Mouse (Mus musculus) olfactory bulb, adult 2 months (tissue): Measurements from ENCODE around the gene Specc1. TPM values are rescaled to one million over a fixed set of nuclear protein-coding genes. Genes with fewer than 3 reads are reported as not detected.

Source experiments
- H3K27ac ChIP-seq: fragments of 200-500 bp; 2 replicates; pipeline ENCODE4 v1.5.1; 2012; ENCODE audit warnings: low read depth, low read length; ENCODE audit not compliant: insufficient read depth
- H3K4me1 ChIP-seq: fragments of 200-500 bp; 2 replicates; pipeline ENCODE4 v1.6.1; 2012; ENCODE audit warnings: low read length; ENCODE audit not compliant: control insufficient read depth, insufficient read depth
- H3K4me3 ChIP-seq: fragments of 200-500 bp; 2 replicates; pipeline ENCODE4 v1.5.1; 2012; ENCODE audit warnings: mild to moderate bottlenecking, low read depth, low read length, moderate library complexity; ENCODE audit not compliant: insufficient read depth
- CTCF ChIP-seq: fragments of 200-500 bp; IDR thresholded peaks from 2 replicates; pipeline ENCODE4 v1.5.1; 2012; ENCODE audit warnings: low read depth, mild to moderate bottlenecking, low read length, moderate library complexity; ENCODE audit not compliant: insufficient read depth
- POLR2A ChIP-seq: fragments of 200-500 bp; IDR thresholded peaks from 2 replicates; pipeline ENCODE4 v1.6.1; 2012; ENCODE audit warnings: mild to moderate bottlenecking, low read depth, low read length, moderate library complexity; ENCODE audit not compliant: insufficient read depth
- WGBS: fragments of 180-500 bp; shearing (Covaris S2); methylation state at CpG from one replicate; pipeline ENCODE4 v1.1.7; 2018; 5-methylcytosine and 5-hydroxymethylcytosine counted together
- polyA plus RNA-seq: library from polyadenylated mRNA; stranded (reverse); fragments of >200 nt; gene quantifications from 2 replicates; pipeline ENCODE4 v1.2.4, GENCODE M21; 2012; ENCODE audit warnings: low replicate concordance; ENCODE audit not compliant: missing spikeins, insufficient read depth, insufficient read length

Specc1 gene
- polyA plus RNA-seq = not detected in 2 replicates

DNA sequence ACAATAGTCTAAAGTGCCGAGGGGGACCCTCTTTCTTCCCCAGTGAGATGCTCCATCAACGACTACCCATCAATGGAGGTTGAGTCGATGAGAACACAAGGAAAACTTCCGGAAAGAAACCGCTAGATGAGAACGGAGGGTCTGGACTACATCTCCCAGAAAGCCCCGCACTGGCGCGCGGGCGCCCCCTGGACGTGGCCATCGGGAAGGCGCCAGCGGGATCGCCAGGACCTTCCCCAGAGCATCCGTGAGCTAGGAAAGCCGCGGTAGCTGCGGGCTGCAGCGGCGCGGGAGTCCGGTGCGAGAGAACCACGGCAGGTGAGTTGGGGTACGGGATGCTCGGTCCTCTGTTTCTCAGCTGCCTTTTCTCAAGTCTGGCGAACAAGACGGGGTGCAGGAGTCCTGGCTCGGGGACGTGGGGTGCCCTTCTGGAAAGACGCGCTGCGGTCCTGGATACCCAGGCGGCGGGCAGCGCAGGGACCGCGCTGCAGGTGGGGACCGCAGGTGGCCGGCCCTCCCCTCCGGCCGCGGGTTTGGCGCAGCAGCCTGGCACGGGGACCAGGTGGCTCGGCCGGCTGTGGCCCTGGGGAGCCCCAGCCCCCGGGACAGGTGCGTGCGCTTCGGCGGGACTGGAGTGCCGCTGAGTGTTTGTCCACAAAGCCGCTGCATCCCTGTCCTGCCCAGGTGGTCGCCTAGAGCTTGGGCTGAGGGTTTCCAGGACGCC is at the start of gene Specc1:
TSS of gene Specc1 (plus strand) at position 192 of the 724 bp plus-strand sequence.
- under 1% methylated on average over 58 of the region's 58 CpGs for WGBS

GRCm38 (mm10) chr11:61908315-61908714 is 48.2 kb upstream of the Specc1 start:
- TF ChIP-seq CTCF (no peak), POLR2A (no peak)
- H3K27ac ChIP-seq = no peak overlapping the region
- no peak overlapping the region for H3K4me3 ChIP-seq

More for the DNA sequence above, at the start of gene Specc1:
- peak; percentile 84 for TF ChIP-seq CTCF
- TF ChIP-seq POLR2A = peak; percentile 48
- Histone ChIP-seq H3K27ac (peak within 1 kb of the TSS; percentile 14; the same call in 1 of the 2 replicates), H3K4me1 (0 out of 2 replicates have a peak, but pooled peaks cover 3% of the 10 kb centered on the region), H3K4me3 (peak within 1 kb of the TSS; percentile 90)

DNA sequence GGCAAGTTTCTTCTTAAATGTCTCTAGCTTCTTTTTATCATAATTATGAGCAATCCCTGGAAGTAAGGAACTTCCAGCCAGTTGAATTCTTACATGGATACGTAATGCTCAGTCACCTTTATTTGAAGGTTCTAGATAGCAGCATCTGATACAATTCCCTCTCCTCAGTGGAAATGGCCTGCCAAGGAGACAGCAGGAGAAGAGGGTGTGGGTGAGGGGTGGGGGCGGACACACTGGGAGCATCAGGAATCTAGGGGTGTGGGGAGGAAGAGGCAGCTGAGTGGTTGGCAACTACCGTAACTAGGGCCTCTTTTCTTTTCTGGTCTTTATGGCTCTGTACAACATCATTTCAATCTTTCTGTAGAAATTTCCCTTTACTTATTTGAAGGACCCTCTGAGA is 36.9 kb upstream of the Specc1 start:
- H3K4me3 ChIP-seq = no peak overlapping the region
- peaks cover 5% of the 10 kb centered on the region; the same call in 1 of the 2 replicates for H3K4me1 ChIP-seq
- no peak overlapping the region for H3K27ac ChIP-seq
- no peak for TF ChIP-seq CTCF
- no peak for TF ChIP-seq POLR2A
- WGBS = 68% methylated on average over 3 of the region's 3 CpGs

More at GRCm38 (mm10) chr11:61908315-61908714, 48.2 kb upstream of the Specc1 start:
- H3K4me1 ChIP-seq = no peaks in the 10 kb centered on the region

- no peak overlapping the region for H3K4me3 ChIP-seq
- peaks cover 7% of the 10 kb centered on the region; the same call in 1 of the 2 replicates for H3K4me1 ChIP-seq
- 20% methylated on average over 1 of the region's 1 CpGs for WGBS
- H3K27ac ChIP-seq = no peak overlapping the region
- TF ChIP-seq CTCF = no peak
These were observed 33.3 kb upstream of the Specc1 start for GRCm38 (mm10) chr11:61923309-61923708.

GRCm38 (mm10) chr11:61929323-61930097 is 27.1 kb upstream of the Specc1 start:
- peak overlapping the region; percentile 57 for H3K27ac ChIP-seq
- WGBS = 1% methylated on average over 47 of the region's 47 CpGs
- 0 out of 2 replicates have a peak, but pooled peaks cover 2% of the 10 kb centered on the region for H3K4me1 ChIP-seq
- peak overlapping the region; percentile 100 for H3K4me3 ChIP-seq
- TF ChIP-seq CTCF = no peak
- TF ChIP-seq POLR2A = no peak

DNA sequence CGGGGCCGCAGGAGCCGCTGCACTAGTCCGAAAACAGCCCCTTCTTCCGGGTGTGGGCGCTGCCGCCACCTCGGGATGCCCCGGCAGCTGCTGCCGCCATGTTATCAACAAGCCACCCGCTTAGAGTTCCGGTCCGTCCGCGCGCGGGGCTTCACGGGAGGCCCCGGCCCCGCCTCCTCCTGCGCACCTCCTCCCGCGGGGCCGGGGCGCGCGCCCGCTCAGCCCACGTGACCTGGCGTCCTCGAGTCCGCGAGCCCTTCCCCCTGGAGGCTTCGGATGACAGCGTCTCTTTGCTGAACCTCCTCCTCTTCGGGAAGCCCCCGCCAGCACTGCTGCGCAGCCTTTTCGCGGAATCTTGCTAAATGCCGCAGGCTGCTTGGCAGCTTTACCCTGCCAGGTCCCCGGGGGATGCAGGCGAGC is 26.5 kb upstream of the Specc1 start, which contains the start of gene Akap10:
TSS of gene Akap10 (minus strand) at position 155 of the 420 bp plus-strand sequence.
- TF ChIP-seq POLR2A = peak; percentile 95
- no peak for TF ChIP-seq CTCF
- under 1% methylated on average over 43 of the region's 43 CpGs for WGBS
- Histone ChIP-seq H3K4me1 (0 out of 2 replicates have a peak, but pooled peaks cover under 1% of the 10 kb centered on the region), H3K27ac (peak within 1 kb of the TSS; percentile 99), H3K4me3 (peak within 1 kb of the TSS; percentile 100)

- TF ChIP-seq CTCF = no peak
- TF ChIP-seq POLR2A = no peak
- WGBS = 15% methylated on average over 11 of the region's 11 CpGs
These were observed 25.6 kb upstream of the Specc1 start for GRCm38 (mm10) chr11:61930640-61931586.

GRCm38 (mm10) chr11:61937761-61938160 is 18.8 kb upstream of the Specc1 start:
- TF ChIP-seq POLR2A (no peak), CTCF (no peak)
- Histone ChIP-seq H3K4me3 (no peak overlapping the region), H3K4me1 (no peaks in the 10 kb centered on the region), H3K27ac (no peak overlapping the region)
- 93% methylated on average over 1 of the region's 1 CpGs for WGBS

More at GRCm38 (mm10) chr11:61930640-61931586, 25.6 kb upstream of the Specc1 start:
- Histone ChIP-seq H3K27ac (peak overlapping the region; percentile 99), H3K4me1 (no peaks in the 10 kb centered on the region), H3K4me3 (peak overlapping the region; percentile 100)
